Mouse (Mus musculus): ENCODE results near the gene Fam162b. TPM values are rescaled to one million over a fixed set of nuclear protein-coding genes. Genes with fewer than 3 reads are reported as not detected.

Gene Fam162b
- total RNA-seq, 2 experiments from 2014 or later = not detected

Other genes starting within 250 kb of the Fam162b start
- 1.4 and 7.5 TPM in 2 replicates for gene Gm49339, start 109.9 kb downstream of the Fam162b start, total RNA-seq (2015; ENCODE audit: low replicate concordance)
- gene Gm49339, start 109.9 kb downstream of the Fam162b start, total RNA-seq (2017; ENCODE audit: low replicate concordance) = 0.23 TPM in 1 of 2 replicates, not detected in the other
- 43.6 and 98.5 TPM in 2 replicates for gene Lilr4b, start 109.9 kb downstream of the Fam162b start, total RNA-seq (2015; ENCODE audit: low replicate concordance)
- gene Lilr4b, start 109.9 kb downstream of the Fam162b start, total RNA-seq (2017; ENCODE audit: low replicate concordance) = 12.3 and 18.1 TPM in 2 replicates
- gene Lilrb4a, start 99.6 kb downstream of the Fam162b start, total RNA-seq (2015; ENCODE audit: low replicate concordance) = 39.4 and 59.8 TPM in 2 replicates
- 31.7 and 34.6 TPM in 2 replicates for gene Lilrb4a, start 99.6 kb downstream of the Fam162b start, total RNA-seq (2017; ENCODE audit: low replicate concordance)
- gene Gprc6a, start 40.9 kb upstream of the Fam162b start, total RNA-seq (2015; ENCODE audit: low replicate concordance) = not detected in 2 replicates
- not detected in 2 replicates for gene Gprc6a, start 40.9 kb upstream of the Fam162b start, total RNA-seq (2017; ENCODE audit: low replicate concordance)
- not detected in 2 replicates for gene Rfx6, start 87.2 kb upstream of the Fam162b start, total RNA-seq (2015; ENCODE audit: low replicate concordance)
- gene Rfx6, start 87.2 kb upstream of the Fam162b start, total RNA-seq (2017; ENCODE audit: low replicate concordance) = not detected in 2 replicates

Data from erythroid progenitor cell, adult 5-6 weeks (primary cell).